Mouse (Mus musculus) spleen, postnatal 4 days (tissue): ENCODE results near the gene Ttyh1.
A peak's percentile ranks its signal among the peaks of the same experiment; 100 is the strongest.

Experiments
- DNase-seq, 2 experiments: peaks; one replicate each; pipeline ENCODE4 v3.0.0; 2022; ENCODE audit warnings: low spot score in 2 of 2

Ttyh1 gene

DNA sequence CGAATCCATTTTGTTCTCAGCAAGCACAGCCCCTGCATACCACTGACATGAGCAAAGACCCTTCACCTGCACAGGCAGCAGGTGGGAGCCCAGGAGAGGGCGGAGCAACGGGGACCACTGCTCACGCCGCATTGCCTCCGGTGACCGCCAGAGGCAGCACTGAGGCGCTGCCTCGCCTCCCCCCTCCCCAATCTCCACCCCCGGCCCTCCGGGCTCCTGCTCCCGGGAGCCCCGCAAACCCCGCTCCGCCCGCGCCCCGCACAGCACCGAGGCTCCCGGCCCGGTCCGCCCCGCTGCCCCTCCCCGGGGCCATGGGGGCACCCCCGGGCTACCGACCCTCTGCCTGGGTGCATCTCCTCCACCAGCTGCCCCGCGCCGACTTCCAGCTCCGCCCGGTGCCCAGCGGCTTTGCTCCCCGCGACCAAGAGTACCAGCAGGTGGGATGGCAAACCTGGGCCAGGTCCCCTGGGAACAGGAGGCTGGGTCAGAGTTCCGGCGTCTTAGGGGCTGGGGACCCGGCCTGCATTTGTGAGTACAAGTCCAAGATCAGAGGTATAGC, at the start of gene Ttyh1:
Ttyh1 (plus strand) TSS at position 65 of the 559 bp plus-strand sequence.
- peak in 1 of 2 experiments; percentile 61 for DNase-seq

DNA sequence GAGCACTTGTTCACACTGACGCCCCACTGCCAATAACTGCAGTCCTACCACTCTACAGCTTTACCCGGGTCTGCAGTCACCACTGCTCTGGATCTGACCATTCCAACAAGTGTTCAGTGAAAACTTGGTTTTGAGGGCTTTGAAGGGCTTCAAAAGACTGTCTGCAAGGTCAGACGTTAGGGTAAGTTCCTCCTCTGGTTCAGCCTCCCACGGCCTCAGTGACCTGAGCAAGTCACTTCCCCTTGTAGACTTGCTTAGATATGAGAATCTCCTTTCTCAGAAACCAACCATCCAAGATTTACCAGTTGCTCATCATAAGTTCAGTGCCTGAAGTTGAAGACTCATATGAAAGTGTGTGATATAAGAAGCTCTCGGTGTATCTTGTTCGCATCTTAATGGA, 48.1 kb upstream of the Ttyh1 start:
- DNase-seq: peak; percentile 29 to 62

DNA sequence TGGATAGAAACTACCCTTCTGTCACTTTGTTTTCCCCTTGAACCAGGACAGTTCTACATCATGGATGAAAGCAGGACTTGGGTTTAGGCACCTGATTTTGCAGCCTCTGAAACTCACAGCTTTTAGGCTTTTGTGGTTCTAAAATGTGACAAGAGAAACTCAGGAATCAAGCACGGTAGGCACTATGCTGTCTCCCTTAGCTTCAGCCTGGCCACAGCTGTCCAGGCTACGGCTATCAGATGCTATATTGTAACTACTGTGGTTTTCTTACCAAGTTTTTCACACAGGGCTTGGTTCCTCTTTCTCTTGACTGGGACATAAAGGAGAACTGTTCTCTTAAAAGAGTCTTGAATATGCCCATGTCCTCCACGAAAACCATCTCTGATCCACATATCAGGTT, 46.1 kb upstream of the Ttyh1 start:
- no peak for DNase-seq

DNA sequence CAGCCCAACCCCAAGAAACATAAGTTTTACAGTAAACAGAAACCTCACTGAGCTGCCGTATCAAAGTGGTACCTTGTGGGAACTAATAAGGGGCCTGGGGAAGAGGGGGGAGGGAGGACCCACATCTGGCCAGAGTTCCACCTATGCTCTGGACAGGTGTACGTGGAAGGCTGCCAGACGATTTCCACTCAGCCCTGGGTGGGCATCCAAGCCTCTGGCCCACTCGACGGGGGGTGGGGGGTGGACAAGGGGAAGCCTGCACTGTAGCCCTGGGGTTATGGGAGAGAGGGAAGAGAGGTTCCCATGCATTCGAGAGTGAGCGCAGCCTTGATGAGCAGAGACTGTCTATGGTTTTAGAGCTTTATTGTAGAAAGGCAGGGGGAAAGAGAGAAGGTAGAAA, 39.7 kb upstream of the Ttyh1 start:
- no peak for DNase-seq

- no peak for DNase-seq
These were observed 38.7 kb upstream of the Ttyh1 start for GRCm38 (mm10) chr7:4080552-4080951.

DNA sequence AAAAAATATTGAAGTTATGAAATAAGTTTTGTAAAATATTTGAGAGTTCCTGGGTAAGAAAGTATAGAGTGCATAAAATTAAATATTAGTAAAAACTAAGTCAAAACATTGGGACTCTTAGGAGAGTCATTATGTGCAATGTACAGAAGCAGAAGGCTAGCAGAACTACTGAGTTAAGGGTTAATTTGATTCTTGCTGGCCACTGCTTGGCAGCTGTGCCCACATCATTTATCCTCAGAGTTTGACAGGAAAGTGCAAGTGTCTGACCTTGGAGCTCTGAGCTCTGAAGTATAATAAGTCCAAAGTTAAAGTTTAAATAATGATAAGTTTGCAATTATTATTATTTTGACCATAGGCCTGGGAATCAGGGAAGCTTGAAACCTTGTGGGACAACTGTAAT, 37.5 kb upstream of the Ttyh1 start:
- no peak for DNase-seq

GRCm38 (mm10) chr7:4082804-4083203, 36.4 kb upstream of the Ttyh1 start:
- peak in 1 of 2 experiments; percentile 27 for DNase-seq

GRCm38 (mm10) chr7:4084161-4084560, 35.0 kb upstream of the Ttyh1 start:
- DNase-seq: no peak

DNA sequence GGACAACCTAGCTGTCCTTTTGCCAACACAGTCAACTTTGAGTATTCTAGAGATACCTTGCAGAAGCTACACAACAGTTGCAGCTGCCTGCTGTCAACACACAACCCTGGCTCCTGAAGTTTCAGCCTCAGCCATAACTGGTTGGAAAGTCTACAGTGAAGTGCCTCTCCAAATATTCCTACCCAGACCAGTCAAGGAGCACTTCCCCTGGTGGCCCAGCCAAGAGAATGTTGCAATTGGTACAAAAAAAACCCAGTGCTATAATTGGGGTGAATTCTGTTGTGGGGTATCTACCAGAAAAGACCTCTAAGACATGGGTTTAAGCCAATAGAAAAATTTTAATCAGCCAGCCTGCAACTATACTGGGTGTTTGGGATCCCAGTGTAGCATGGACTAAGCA, 33.6 kb upstream of the Ttyh1 start:
- DNase-seq: no peak

GRCm38 (mm10) chr7:4087238-4087895, 31.8 kb upstream of the Ttyh1 start:
- no peak for DNase-seq

DNA sequence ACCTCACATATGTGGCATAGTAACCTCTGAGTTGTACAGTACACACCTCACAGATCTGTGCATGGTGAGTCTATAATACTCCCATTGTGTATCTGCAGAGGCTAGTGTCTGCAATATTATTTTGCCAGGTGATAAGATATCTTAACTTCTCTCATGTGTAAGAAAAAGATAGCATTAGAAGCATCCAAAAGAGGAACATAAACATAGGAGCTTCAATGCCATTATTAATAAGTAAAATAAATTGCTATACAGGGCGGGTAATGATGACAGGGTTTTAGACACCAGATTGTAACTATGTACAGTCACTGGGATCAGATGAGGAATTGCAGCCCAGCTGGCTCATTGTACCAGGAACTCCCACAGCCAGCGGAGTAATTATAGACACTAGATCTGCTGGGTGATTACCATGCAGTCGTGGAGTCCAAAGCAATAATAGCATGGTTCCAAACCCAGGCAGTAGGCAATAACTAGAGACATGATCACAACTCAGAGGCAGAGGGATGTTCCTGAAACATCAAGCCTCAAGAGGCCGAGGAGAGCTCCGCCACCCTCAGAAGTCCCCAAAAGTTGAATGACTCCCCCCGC, 31.2 kb upstream of the Ttyh1 start:
- DNase-seq: no peak

- DNase-seq: no peak
These were observed 30.5 kb upstream of the Ttyh1 start for GRCm38 (mm10) chr7:4088679-4089078.

GRCm38 (mm10) chr7:4091170-4091569, 28.0 kb upstream of the Ttyh1 start:
- peak in 1 of 2 experiments; percentile 20 for DNase-seq

GRCm38 (mm10) chr7:4098301-4098700, 20.9 kb upstream of the Ttyh1 start:
- DNase-seq: no peak

DNA sequence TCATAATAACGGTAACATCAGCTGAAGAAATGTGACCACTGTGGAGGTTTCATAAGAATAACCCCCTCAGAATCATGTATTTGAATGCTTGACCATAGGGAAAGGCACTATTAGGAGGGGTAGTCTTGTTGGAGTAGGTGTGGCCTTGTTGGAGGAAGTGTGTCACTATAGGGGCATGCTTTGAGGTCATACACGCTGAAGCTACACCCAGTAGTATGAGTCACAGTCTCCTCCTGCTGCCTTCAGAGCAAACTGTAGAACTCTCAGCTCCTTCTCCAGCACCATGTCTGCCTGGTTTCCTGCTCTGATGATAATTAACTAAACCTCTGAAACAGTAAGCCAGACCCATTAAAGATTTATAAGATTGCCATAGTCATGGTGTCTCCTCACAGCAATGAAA, 20.4 kb upstream of the Ttyh1 start:
- no peak for DNase-seq

- DNase-seq: no peak
These were observed 18.1 kb upstream of the Ttyh1 start for GRCm38 (mm10) chr7:4101144-4101543.

- DNase-seq: no peak
These were observed 15.8 kb upstream of the Ttyh1 start for GRCm38 (mm10) chr7:4103411-4103810.

DNA sequence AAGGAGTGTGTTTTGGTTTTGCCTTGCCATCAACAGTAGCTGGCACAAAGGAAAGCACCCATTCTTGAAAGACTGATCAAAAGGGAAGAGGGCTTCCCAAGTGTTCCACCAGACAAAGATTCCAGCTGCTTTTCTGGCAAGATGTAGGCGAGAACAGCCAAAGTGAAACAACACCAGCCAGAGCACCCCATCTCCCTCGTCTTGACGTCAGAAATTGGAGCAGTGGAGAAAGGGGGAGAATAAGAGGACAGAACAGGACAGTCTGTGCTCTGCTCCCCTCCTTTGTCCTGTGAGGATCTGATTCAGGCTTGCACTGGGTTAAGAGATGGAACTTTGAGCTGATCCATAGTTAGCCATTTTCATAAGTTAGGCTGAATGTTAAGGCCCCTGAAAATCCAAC, 7.4 kb upstream of the Ttyh1 start:
- no peak for DNase-seq

GRCm38 (mm10) chr7:4117050-4117814, 2.0 kb upstream of the Ttyh1 start:
- no peak for DNase-seq

- no peak for DNase-seq
These were observed 1.0 kb downstream of the Ttyh1 start for GRCm38 (mm10) chr7:4119976-4120921.

DNA sequence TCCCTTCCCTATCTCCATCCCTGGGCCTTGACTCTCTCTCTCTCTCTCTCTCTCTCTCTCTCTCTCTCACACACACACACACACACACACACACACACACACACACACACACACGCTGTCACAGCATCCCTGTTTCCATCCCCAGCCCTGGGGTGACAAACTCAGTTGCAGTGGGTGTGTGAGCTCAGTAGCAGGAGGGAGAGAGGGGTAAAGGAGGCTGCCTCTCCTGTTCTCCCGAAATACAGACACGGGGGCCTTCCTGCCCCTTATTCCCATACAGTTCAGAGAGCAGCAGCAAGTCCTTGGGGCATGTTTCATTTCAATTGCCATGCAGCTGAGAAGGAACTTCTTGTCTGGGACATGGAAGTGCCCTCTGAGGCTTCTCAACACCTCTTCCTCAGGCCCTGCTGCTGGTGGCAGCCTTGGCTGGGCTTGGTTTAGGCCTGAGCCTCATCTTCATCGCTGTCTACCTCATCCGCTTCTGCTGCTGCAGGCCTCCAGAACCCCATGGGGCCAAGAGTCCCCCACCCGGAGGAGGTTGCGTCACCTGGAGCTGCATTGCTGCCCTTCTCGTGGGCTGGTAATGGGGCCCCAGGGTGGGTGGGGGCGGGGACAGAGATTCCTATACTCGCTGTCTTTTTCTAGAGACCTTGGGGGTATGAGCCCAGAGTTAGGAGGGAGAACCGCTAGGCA, 3.0 kb downstream of the Ttyh1 start:
- no peak for DNase-seq
